Mouse (Mus musculus): ENCODE measurements around the gene Tceanc.
A peak's percentile ranks its signal among the peaks of the same experiment; 100 is the strongest.
"Not testable (repeated sequence)": the region's sequence is repeated elsewhere in the genome, so short reads cannot be mapped to it uniquely, and the experiment has no call there.

The Tceanc gene

DNA sequence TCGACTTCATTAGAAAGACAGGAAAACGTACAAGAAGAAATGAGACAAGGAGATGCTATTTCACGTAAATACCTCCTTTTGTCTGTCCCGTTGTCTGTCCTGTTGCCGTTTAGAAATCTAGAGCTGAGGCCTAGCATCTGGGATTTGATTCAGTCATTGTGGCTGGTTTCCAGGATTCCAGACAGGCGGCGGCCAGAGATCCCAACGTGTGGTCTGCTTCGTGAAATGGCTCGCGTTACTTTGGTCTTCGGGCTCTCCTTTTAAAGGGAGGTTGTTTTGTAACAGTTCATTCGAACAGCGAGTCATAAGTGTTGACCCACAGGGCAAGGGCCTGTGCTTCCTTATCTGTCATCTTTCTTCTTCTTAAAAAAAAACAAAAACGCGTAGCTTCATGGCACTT lies at the start of gene Tceanc:
Tceanc (minus strand) TSS at position 223 of the 400 bp plus-strand sequence.
- DNase-seq (ENCODE audit: low spot score): no peak

DNA sequence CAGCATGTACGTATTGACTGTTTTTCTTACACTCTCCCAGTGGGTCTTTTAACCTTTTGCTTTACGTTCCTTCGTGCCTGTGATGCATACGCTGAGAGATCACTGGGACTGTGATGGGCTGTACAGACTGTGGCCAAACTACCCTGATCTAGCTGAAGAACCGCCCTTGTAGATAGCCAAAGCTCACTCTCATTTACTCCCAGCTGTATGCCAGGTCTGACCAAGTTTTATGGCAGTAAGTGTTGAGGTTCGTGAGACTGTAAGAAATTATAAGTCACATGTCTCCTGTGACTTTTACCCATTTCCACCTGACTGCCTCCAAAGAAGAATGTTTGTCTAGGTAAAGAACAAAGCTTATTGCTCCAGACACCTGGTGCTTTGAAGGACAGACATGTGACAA lies 47.6 kb upstream of the Tceanc start:
- no peak for DNase-seq (ENCODE audit: low spot score)

DNA sequence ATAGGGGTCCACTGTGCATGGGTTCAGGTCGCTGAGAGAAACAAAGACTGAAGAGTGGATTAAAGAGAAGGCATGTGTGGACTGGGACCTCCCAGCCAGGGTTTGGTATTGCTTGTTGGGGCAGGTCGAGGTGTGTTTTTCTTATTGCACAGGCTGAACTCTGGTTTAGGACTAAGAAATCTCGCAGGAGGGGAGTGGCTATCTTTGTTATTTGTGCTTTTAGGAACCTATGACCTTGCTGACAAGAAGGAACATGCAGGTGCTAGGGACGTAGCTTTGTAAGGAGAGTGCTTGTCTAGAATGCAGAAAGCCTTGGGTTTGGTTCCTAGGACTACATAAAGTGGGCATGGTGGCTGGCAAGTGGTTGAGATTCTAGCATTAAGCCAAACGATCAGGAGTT lies 47.0 kb upstream of the Tceanc start:
- no peak for DNase-seq (ENCODE audit: low spot score)

DNA sequence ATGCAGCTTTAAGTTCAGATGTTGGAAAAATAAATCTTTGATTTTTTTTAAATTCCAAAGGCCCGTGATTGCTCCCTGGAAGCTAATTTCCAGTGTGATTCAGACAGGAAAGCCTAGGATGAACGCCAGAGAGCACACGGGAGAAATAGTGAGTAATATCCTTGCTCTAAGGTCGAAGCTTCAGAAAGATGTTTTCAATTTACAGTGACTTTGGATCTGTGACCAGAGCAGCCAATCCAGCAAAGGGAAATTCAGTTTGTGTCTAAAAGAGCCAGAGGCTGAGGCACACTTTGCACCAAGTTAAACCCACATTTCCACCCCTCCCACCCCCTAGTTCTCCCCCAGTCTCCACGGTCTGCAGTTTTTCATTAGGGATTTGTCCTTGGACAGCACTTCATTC lies 46.5 kb upstream of the Tceanc start:
- DNase-seq (ENCODE audit: low spot score): no peak

DNA sequence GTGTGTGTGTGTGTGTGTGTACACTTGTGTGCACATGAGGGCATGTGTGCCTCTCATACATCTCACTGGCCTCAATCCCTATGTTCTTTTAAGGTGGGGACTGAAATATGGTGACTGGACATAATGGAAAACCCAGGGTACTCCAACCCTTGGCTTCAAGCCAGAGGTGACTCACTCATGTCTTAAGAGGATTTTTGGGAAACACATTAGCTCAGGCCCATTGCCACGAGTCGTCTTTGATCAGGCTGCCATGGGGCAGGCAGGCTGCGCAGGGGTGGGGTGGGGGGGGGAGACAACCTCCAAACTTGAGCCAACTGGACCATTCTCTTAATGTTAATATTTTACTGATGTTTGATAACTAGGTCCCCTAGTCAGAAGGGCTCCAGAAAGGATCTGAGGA lies 41.0 kb upstream of the Tceanc start:
- DNase-seq (ENCODE audit: low spot score): no peak

DNA sequence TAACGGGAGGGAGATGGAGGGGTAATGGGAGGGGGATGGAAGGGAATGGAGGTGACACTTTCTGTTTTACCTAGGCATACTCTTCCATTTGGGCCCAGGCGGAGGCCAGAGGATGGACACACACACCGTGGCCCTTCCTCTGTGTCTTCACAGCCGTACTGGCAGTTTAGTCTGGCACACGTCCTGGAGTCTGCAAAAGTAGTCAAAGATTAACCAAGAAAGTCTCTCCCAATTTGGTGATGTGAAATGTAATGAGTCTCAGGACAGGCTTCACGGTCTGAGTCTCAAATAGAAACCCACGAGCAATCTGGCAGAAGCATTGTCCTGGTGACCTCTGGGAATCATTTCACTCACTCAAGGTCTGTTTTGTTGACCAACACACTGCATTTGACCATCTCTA lies 34.0 kb upstream of the Tceanc start:
- no peak for DNase-seq (ENCODE audit: low spot score)

DNA sequence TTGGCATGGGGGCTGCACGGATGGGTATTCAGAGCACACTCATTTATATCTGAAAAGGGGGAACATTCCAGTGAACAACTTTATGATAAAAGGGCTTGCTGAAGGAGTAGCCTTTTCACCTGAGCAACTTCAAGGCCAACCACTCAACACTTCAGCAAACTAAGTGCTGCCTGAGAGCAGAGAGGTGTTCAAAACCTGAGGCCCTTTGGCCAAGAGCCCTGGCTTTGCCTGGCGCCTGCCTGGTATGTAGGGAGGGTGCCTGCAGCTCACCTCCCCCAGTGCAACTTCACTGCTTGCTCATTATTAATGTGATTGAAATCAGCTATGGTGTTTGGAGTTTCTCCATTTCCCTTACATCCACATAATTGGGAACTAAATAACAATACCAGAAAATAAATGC lies 28.1 kb upstream of the Tceanc start:
- DNase-seq (ENCODE audit: low spot score): no peak

DNA sequence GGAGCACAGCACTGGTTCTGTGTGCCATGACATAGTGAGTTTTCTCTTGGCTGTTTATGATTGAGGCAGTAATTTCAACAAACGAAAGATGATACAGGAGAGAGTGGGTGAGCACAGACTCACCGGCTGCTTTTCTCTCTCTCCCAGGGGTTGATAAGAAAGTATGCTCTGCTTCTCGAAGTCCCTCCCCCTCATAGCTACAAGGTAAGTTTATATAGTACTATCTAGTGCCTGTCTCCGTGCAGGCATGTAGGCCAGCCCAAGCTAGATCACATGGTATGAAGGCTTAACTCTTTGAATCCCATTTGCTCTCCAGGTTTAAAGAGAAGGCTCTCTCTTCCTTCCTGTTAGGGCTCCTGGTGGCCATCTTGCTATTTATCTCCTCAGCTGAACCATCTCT lies 16.8 kb upstream of the Tceanc start:
- DNase-seq (ENCODE audit: low spot score): no peak

DNA sequence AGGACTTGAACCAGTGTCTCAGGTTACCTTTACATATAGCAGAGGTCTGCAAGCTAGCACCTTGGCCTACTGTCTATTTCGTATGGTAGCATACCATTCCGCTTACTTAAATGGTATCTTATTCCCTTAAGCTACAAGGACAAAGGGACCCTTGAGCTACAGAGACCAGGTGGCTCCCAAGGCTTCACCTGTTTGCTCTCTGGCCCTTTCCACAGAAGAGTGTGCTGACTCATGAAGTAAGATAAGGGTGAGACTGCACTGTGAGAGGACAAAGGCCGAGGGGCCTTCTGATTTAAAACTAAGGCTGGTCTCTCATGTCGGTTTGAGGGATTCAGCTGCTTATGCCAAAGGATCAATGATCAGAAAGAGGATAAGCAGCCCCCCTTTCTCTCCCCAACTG lies 15.1 kb upstream of the Tceanc start:
- DNase-seq (ENCODE audit: low spot score): no peak

DNA sequence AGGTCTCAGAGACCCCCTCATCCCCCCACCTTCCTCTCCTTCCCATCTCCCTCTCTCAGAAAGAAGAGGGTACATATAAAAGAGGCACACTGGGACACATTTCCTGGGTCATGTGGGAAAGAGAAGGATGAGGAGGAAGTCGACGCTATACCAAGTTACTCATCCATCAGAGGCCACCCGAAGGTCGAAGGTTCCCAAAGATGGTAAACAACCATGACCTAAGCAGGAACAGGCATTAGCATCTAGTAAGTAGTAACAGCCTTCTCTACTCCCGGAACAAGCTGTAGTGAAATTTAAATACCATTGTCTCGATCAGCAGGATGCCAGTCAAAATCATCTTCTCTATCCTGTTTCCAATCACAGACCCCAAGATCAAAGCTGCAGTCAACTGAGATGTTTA lies 13.3 kb upstream of the Tceanc start:
- DNase-seq (ENCODE audit: low spot score): no peak

DNA sequence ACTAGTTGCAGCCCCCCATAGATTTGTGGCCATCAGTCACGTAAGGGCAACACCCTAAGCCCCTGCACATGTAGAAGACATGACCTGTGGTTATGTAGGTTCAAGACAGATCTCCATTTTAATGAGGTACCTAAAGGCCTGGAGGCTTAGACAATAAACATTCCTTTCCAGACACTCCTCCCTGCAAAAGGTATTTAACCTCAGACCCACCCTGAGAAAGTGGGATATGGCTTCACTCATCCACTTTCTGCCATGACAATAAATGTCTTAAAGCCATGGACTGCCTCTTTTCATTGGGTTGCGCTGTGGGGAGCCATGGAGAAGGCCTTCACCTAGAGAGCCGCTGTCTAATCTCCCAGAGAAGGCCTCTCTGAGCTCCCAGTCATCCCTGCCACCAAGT lies 9.8 kb upstream of the Tceanc start:
- no peak for DNase-seq (ENCODE audit: low spot score)

DNA sequence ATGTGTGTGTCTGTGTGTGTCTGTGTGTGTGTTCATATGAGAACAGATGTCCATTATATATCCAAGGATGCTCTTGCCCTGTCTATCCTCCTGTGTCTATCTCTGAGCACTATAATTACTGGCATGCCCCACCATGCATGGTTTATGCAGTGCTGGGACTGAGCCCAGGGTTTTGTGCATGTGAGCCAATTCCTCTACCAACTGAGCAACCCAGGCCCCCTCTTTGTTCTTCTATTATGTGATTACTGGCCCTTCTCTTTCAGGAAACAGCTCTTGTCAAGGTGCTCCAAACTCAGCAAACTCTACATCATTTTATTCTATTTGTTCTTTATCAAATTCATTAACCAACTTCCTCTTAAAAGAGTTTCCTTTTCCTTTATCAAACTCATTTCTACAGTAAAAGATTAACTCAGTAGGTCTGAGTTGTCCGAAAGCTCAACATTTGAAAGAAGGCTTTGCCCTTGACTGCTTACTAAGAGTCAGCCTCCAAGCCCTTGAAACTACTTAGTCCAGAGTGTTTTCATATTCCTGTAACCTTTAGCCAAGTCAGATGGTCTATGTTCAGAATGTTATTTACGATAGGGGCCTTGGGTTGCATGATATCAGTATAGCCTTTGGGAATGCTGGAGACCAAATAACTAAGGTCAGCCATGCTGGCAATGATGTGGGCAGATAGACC lies 7.4 kb upstream of the Tceanc start:
- no peak for DNase-seq (ENCODE audit: low spot score)

DNA sequence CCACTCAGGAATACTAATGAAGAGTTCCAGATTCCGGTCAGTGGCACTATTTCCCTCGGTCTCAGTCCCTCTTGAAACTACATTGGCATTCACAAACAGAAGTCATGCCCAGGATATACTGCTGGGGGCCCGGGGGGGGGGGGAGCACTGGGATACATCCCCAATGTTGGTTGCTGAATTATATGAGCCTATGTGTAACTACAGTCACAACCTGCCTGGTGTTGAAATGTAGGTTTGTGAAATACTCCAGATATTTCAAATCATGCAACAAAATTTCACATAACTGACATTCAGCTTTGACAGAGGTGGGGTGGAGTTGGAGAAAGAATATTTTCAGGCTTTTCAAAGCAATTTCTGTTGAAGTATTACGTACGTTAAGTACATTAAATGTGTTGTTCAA lies 2.4 kb upstream of the Tceanc start:
- no peak for DNase-seq (ENCODE audit: low spot score)

DNA sequence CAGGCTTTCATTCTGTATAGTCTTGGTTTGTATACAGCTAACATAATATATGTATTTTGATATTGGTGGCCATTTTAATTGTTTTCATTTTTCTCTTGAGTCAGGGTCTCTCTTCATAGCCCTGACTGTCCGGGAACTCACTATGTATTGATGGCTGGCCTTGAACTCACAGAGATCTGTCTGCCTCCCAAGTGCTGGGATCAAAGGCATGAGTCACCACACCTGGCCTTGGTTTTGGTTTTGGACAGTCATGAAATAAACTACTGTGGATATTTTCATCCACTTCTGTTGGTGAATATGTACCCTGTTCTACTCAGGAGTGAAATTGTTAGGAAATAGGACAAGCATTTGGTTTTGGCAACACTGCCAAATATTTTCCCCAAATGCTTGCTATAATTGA lies 1.7 kb downstream of the Tceanc start:
- DNase-seq (ENCODE audit: low spot score): no peak

DNA sequence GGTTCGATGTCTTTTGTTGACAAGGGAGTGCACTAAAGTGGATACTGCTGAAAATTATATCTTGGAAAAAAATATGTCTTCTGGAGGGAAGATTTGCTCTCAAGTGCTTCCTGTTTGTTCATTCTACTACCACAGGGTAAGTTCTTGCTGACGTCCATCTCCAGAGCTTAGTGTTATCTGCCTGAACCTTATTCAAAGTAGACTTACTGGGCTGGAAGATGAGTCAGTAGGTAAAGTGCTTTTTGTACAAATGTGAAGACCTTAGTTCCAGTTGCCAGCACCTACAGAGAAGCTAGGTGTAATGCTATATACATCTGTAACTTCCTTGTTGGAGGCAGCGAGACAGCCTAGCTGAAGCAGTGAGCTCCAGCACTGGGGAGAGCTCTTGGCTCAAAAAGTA lies 2.4 kb downstream of the Tceanc start:
- no peak for DNase-seq (ENCODE audit: low spot score)

DNA sequence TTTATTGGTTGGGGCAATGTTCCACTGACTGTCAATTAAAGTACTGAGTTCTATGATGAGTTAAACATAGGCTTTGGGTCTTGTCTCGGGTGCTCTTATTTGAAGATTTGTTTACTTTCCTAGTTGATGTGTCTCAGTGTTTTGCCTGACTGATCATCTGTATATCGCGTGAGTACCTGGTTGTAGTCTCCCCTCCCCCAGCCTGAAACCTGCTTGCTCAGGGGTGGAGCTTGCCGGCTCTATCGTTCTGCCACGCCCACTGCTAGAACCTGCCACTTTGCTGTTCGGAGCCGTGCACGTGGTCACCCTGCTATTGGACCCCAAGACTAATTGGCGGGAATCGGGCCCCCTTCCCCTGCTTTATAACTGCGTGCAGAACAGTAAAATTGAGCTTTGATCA lies 4.3 kb downstream of the Tceanc start:
- DNase-seq (ENCODE audit: low spot score): not testable (repeated sequence)

DNA sequence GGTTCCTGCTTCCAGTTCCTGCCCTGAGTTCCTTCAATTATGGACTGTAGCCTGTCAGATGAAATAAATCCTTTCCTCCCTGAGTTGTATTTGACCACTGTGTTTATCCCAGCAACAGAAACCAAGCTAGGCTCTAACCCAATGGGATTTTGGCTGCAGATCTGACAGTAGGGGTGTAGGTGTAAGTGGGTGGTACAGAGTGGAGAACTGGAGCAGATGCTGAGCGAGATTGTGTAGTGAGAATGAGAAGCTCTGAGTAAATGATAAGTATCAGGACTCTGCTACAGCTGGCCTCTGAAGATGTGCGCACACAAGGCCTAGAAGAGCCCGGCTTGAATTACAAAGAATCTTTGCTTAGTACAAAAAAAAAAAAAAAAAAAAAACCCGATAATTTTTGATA lies 6.3 kb downstream of the Tceanc start:
- DNase-seq (ENCODE audit: low spot score): no peak

DNA sequence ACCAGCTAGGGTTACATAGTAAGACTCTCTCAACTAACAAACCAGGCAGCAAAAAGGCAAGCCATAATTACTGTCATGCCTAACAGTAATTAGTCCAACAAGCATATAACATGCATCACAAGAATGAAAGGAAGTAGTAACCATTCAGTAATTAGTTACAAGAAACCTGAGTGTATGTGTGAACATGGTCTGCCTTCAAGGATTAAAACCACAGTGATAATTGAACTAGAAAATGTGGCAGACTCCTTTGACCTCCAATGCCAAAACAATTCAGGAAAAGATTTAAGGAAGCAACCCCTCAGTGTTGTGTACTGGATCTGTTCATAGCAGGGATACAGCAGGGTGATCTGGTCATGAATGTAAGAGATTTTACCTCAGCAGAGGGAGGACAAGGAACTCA lies 7.3 kb downstream of the Tceanc start:
- no peak for DNase-seq (ENCODE audit: low spot score)

DNA sequence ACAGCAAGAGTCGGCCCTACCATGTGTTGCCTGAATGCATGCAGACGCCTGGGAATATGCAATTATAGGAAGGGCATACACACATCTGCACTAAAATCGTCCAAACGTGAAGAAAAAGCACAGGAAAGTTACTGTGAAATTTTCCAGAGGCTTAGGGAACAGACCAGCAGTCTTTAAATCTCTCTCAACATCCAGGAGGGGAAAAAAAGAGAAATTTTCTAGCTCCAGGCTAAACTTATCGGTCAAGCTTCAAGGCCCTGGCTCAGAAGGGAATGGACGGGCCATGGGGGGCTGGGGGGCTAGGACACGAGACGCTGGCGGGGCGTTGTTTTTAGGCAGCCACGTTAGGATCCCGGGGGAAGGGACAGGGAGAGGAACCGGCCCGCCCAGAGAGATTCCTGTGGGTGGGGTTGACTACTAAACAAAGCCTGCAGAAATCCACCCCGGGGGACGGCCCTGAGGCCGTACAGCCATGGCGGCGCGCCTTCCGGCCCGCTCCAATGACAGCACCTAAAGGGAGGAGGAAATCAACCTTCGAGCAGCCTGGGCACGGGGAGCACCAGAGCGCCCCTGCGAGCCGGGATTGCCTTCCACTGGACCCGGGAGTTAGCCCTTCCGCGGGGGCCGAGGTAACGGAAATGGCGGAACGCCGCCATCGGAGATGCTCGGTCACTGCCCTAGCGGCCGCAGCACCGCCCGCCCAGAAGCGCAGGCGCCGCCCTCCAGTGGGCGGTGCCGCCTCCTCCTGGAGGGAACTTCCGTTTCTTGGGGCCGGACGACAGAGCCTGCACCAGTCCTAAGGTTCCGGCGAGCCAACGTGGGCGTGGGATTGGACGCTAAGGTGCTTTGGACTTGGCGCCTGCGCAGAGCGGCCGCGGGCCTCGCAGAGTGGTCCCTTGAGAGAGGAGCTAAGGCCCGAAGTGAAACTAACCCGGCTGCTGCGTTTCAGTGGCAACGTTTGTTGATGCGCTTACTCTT lies 8.3 kb downstream of the Tceanc start:
- peak; percentile 45 for DNase-seq (ENCODE audit: low spot score)

DNA sequence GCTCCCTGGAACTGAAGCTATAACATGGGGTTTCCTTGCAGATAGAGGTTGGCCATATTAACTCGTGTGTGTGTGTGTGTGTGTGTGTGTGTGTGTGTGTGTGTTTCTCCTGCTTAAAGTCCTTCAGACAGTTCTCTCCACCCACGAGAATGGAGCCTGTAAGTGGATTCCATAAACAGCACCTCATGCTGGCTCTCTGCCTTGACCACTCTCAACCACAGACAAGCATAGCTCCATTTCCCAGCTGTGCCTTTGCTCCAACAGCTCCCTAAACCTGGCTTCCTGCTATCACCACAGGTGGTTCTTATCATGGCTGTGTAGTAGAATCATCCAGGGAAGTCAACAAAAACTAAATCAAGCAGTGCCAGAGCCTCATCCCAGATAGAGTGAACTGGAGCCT lies 13.9 kb downstream of the Tceanc start:
- DNase-seq (ENCODE audit: low spot score): no peak

DNA sequence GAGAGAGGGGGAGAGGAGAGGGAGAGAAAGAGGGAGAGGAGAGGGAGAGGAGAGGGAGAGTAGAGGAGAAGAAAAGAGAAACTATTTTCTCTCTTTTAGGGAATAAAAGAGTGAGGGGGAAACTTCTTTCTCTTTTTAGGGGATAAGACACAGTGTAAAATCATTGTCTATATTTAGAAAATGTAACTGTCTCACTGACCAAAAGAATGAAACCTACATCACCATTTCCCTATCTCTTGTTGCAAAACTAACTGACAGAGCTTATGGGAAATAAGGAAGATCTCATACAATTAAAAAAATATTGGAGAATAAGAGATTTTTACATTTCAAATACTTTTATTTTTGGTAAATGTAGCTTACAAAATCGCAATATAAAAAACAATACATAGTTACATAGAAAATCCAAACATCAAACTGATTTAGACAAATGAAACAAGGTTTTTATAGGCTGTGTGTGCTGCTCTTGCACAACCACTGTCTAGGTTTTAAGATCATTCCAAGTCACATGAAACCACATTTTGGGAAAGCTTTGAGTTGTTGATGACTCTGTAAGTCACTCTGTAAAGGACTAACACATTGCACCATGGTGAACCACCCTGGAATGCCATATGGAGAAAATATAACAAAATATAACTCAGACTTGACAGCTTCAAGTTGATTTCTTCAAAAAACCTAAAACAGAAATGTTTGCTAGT lies 18.7 kb downstream of the Tceanc start:
- DNase-seq (ENCODE audit: low spot score): no peak

DNA sequence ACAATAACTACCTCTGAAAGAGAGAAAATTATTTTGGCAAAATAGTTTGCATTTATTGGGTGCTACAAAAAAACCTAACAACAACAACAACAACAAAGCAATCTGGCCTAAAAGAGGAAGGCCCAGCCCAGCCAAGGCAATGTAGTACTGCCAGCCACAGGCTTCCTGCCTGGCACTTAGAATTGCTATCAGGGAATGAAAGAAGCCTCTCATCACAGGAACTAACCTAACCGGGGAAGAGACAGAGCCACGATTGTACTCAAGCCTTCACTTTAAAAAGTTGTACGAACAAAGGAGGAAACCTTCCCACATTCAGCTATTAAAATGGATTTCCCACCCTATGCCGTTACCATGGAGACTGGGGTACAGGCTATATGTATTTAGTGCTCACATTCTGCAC lies 20.6 kb downstream of the Tceanc start:
- no peak for DNase-seq (ENCODE audit: low spot score)

DNA sequence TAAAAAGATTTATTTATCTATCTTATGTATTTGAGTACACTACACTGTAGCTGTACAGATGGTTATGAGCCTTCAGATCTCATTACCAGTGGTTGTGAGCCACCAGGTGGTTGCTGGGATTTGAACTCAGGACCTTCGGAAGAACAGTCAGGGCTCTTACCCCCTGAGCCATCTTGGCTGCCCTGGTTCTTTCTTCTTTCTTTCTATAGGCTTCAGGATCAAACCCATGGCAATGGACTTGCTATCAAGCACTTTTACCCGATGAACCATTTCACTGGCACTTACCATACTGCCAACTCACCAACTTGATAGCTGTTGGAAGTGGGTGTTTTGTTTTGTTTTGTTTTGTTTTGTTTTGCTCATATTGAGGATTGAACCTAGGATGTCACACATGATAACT lies 23.3 kb downstream of the Tceanc start:
- DNase-seq (ENCODE audit: low spot score): no peak
